Mouse (Mus musculus): ENCODE measurements around the gene Taf5l.
"Not testable (repeated sequence)": the region's sequence is repeated elsewhere in the genome, so short reads cannot be mapped to it uniquely, and the experiment has no call there.

The Taf5l gene

GRCm38 (mm10) chr8:123960556-123960955 lies 60.6 kb downstream of the Taf5l start:
- not testable (repeated sequence) for DNase-seq (ENCODE audit: low read depth, low spot score)

DNA sequence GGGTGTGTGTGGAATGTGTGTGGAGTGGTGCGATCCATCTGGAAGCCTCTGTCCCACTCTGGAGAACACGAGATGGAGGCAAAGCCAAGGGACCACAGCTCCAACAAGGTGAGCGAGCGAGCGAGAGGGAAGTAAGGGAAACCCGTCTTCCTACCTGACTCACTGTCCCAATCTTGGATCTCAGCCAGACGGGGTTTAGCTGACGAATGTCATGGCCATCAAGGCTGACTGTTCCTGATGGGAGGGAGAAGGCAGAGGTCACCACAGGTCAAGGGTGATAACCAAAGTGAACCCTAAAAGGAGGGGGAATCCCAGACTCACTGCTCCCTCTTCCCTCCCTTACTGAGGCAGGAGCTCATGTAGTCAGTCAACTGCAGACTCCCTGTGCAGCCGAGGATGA lies 61.1 kb downstream of the Taf5l start:
- no peak for DNase-seq (ENCODE audit: low read depth, low spot score)

GRCm38 (mm10) chr8:123959473-123959872 lies 61.7 kb downstream of the Taf5l start:
- DNase-seq (ENCODE audit: low read depth, low spot score): no peak

DNA sequence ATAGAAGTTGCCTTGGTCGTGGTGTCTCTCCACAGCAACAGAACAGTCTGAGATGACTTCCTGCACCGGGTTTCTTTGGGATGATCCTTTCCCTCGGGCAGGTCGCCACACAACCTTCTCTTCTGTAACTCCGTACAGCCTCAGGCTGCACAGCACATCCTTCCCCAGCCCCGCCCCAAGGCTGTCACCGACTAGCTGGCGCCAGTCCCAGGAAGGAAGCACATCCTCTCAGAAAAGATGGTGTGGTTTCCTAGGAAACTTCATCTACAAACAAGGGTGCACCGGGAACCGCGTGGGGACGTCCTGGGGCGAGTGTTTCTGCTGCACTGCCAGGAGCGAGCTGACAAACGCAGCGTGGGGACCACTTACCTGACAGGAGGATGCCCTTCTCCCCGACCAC lies 63.1 kb downstream of the Taf5l start:
- no peak for DNase-seq (ENCODE audit: low read depth, low spot score)

GRCm38 (mm10) chr8:123954246-123954645 lies 67.0 kb downstream of the Taf5l start:
- no peak for DNase-seq (ENCODE audit: low read depth, low spot score)

GRCm38 (mm10) chr8:123953686-123954085 lies 67.5 kb downstream of the Taf5l start:
- no peak for DNase-seq (ENCODE audit: low read depth, low spot score)

GRCm38 (mm10) chr8:123950077-123950802 lies 71.0 kb downstream of the Taf5l start:
- peak; percentile 87 for DNase-seq (ENCODE audit: low read depth, low spot score)

DNA sequence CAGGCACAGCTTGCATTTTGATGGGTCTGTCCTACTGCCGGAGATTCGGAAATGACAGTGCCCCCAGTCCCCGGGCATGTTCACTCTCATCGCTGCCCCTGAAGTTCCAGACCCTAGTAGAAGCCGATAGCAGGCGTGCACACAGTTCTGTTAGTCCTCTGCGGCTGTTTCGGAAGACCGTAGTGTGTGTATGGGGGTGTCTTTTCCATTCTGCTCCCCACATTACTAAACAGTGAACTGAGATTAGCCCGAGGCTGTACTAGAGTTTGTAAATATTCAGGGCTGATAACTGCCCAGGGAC lies 71.6 kb downstream of the Taf5l start:
- DNase-seq (ENCODE audit: low read depth, low spot score): no peak

- peak; percentile 99 for DNase-seq (ENCODE audit: low read depth, low spot score)
Measured at GRCm38 (mm10) chr8:123948942-123949685, 72.1 kb downstream of the Taf5l start, which contains the start of gene Nup133. Gene Nup133, minus strand, starts transcription at chr8:123949265.
